Mouse (Mus musculus) intestine, embryonic 16.5 days (tissue): Measurements from ENCODE around the gene Krt4. TPM values are rescaled to one million over a fixed set of nuclear protein-coding genes. Genes with fewer than 3 reads are reported as not detected.

Source experiments
- ATAC-seq: fragments of 200-750 bp; cut with Nextera tagmentation; 2 replicates; pipeline ENCODE4 v1.8.0; 2017; ENCODE audit warnings: moderate TSS enrichment, moderate library complexity
- H3K27ac ChIP-seq: fragments of 300-500 bp; sonication (generic); 2 replicates; pipeline ENCODE4 v1.5.1; 2014; ENCODE audit warnings: mild to moderate bottlenecking, low read length
- H3K27me3 ChIP-seq: fragments of 300-500 bp; sonication (generic); replicated peaks from 2 replicates; pipeline ENCODE4 v1.6.1; 2014; ENCODE audit warnings: low read length, control low read depth, mixed read lengths; ENCODE audit not compliant: control insufficient read depth, insufficient read depth
- H3K36me3 ChIP-seq: fragments of 300-500 bp; sonication (generic); 2 replicates; pipeline ENCODE4 v1.6.1; 2014; ENCODE audit warnings: low read length, control low read depth; ENCODE audit not compliant: control insufficient read depth, insufficient read depth
- H3K4me1 ChIP-seq: fragments of 300-500 bp; sonication (generic); 2 replicates; pipeline ENCODE4 v1.6.1; 2014; ENCODE audit warnings: low read length, control low read depth, mixed read lengths; ENCODE audit not compliant: control insufficient read depth, insufficient read depth
- H3K4me2 ChIP-seq: fragments of 300-500 bp; sonication (generic); 2 replicates; pipeline ENCODE4 v1.6.1; 2014; ENCODE audit warnings: low read depth, low read length, control low read depth
- H3K4me3 ChIP-seq: fragments of 300-500 bp; sonication (generic); 2 replicates; pipeline ENCODE4 v1.5.1; 2014; ENCODE audit warnings: mild to moderate bottlenecking, low read length
- H3K9ac ChIP-seq: fragments of 300-500 bp; sonication (generic); 2 replicates; pipeline ENCODE4 v1.6.1; 2014; ENCODE audit warnings: low read depth, low read length
- H3K9me3 ChIP-seq: fragments of 300-500 bp; sonication (generic); 2 replicates; pipeline ENCODE4 v1.6.1; 2016; ENCODE audit warnings: low read length, control low read depth; ENCODE audit not compliant: control insufficient read depth
- WGBS: fragments of 180-500 bp; shearing (Covaris S2); extraction: QIAGEN DNeasy Blood & Tissue Kit; methylation state at CpG from one replicate; pipeline ENCODE4 v1.1.7; 2014; 5-methylcytosine and 5-hydroxymethylcytosine counted together
- polyA plus RNA-seq: library from polyadenylated mRNA; unstranded; fragments of >200 nt; fragmentation: Nextera tagmentation; extraction: Ambion mirVana; gene quantifications from 2 replicates; pipeline ENCODE4 v1.2.1, GENCODE M21; 2015

Gene Krt4
- polyA plus RNA-seq, 1 experiment from 2014 or later = 1.0 TPM

GRCm38 (mm10) chr15:101904849-101905248 is 19.7 kb downstream of the Krt4 start:
- Histone ChIP-seq H3K4me2 (no peak overlapping the region), H3K9ac (no peak overlapping the region), H3K27me3 (no peaks in the 10 kb centered on the region), H3K27ac (no peak overlapping the region), H3K4me1 (no peaks in the 10 kb centered on the region), H3K36me3 (no peaks in the 10 kb centered on the region), H3K4me3 (no peak overlapping the region), H3K9me3 (no peaks in the 10 kb centered on the region)
- WGBS = 82% methylated on average over 5 of the region's 5 CpGs
- no peak for ATAC-seq

- no peaks in the 10 kb centered on the region for H3K27me3 ChIP-seq
- H3K4me3 ChIP-seq = no peak overlapping the region
- H3K27ac ChIP-seq = no peak overlapping the region
- WGBS = 48% methylated on average over 12 of the region's 12 CpGs
- no peak for ATAC-seq
- H3K4me2 ChIP-seq = no peak overlapping the region
- H3K9ac ChIP-seq = no peak overlapping the region
- no peaks in the 10 kb centered on the region for H3K36me3 ChIP-seq
- H3K9me3 ChIP-seq = no peaks in the 10 kb centered on the region
- no peaks in the 10 kb centered on the region for H3K4me1 ChIP-seq
These were observed 22.1 kb downstream of the Krt4 start for GRCm38 (mm10) chr15:101902171-101903149.

- H3K4me2 ChIP-seq = no peak overlapping the region
- H3K36me3 ChIP-seq = no peaks in the 10 kb centered on the region
- 91% methylated on average over 4 of the region's 4 CpGs for WGBS
- H3K4me3 ChIP-seq = no peak overlapping the region
- no peak for ATAC-seq
- no peaks in the 10 kb centered on the region for H3K9me3 ChIP-seq
- no peak overlapping the region for H3K9ac ChIP-seq
- no peaks in the 10 kb centered on the region for H3K27me3 ChIP-seq
- H3K4me1 ChIP-seq = no peaks in the 10 kb centered on the region
- no peak overlapping the region for H3K27ac ChIP-seq
These were observed 29.3 kb downstream of the Krt4 start for GRCm38 (mm10) chr15:101895216-101895615.

GRCm38 (mm10) chr15:101892820-101893219 is 31.7 kb downstream of the Krt4 start, which contains the start of gene Krt76:
Gene Krt76 (minus strand): TSS chr15:101892920.
- Histone ChIP-seq H3K27ac (no peak within 1 kb of the TSS), H3K4me1 (no peaks in the 10 kb centered on the region), H3K4me3 (no peak within 1 kb of the TSS), H3K27me3 (no peaks in the 10 kb centered on the region), H3K4me2 (no peak within 1 kb of the TSS), H3K9me3 (no peaks in the 10 kb centered on the region), H3K36me3 (no peaks in the 10 kb centered on the region), H3K9ac (no peak within 1 kb of the TSS)
- WGBS = 65% methylated on average over 4 of the region's 4 CpGs
- no peak for ATAC-seq

GRCm38 (mm10) chr15:101879776-101880175 is 44.8 kb downstream of the Krt4 start:
- H3K36me3 ChIP-seq = no peaks in the 10 kb centered on the region
- no peak overlapping the region for H3K27ac ChIP-seq
- H3K4me3 ChIP-seq = no peak overlapping the region
- WGBS = 30% methylated on average over 11 of the region's 11 CpGs
- no peak for ATAC-seq
- H3K27me3 ChIP-seq = peaks cover 6% of the 10 kb centered on the region
- H3K4me2 ChIP-seq = no peak overlapping the region
- H3K4me1 ChIP-seq = no peaks in the 10 kb centered on the region
- H3K9me3 ChIP-seq = no peaks in the 10 kb centered on the region
- no peak overlapping the region for H3K9ac ChIP-seq

GRCm38 (mm10) chr15:101878041-101878440 is 46.5 kb downstream of the Krt4 start:
- no peak for ATAC-seq
- Histone ChIP-seq H3K4me3 (no peak overlapping the region), H3K27ac (no peak overlapping the region), H3K36me3 (no peaks in the 10 kb centered on the region), H3K27me3 (peaks cover 9% of the 10 kb centered on the region), H3K4me1 (no peaks in the 10 kb centered on the region), H3K9ac (no peak overlapping the region), H3K4me2 (no peak overlapping the region), H3K9me3 (no peaks in the 10 kb centered on the region)
- WGBS = 62% methylated on average over 2 of the region's 2 CpGs

GRCm38 (mm10) chr15:101874383-101874782 is 50.2 kb downstream of the Krt4 start:
- no peak overlapping the region for H3K4me2 ChIP-seq
- peaks cover 17% of the 10 kb centered on the region for H3K27me3 ChIP-seq
- H3K9me3 ChIP-seq = no peaks in the 10 kb centered on the region
- no peaks in the 10 kb centered on the region for H3K4me1 ChIP-seq
- no peaks in the 10 kb centered on the region for H3K36me3 ChIP-seq
- no peak overlapping the region for H3K27ac ChIP-seq
- 70% methylated on average over 1 of the region's 1 CpGs for WGBS
- no peak for ATAC-seq
- no peak overlapping the region for H3K9ac ChIP-seq
- no peak overlapping the region for H3K4me3 ChIP-seq

GRCm38 (mm10) chr15:101873231-101873630 is 51.3 kb downstream of the Krt4 start:
- Histone ChIP-seq H3K4me3 (no peak overlapping the region), H3K36me3 (no peaks in the 10 kb centered on the region), H3K9ac (no peak overlapping the region), H3K4me2 (no peak overlapping the region), H3K27me3 (peaks cover 19% of the 10 kb centered on the region), H3K9me3 (no peaks in the 10 kb centered on the region), H3K27ac (no peak overlapping the region), H3K4me1 (no peaks in the 10 kb centered on the region)
- WGBS = 73% methylated on average over 4 of the region's 4 CpGs
- ATAC-seq = no peak

- 30% methylated on average over 6 of the region's 6 CpGs for WGBS
- Histone ChIP-seq H3K4me1 (no peaks in the 10 kb centered on the region), H3K36me3 (no peaks in the 10 kb centered on the region), H3K9me3 (no peaks in the 10 kb centered on the region), H3K4me2 (no peak within 1 kb of the TSS), H3K9ac (no peak within 1 kb of the TSS), H3K27me3 (peaks cover 17% of the 10 kb centered on the region; the same call in 1 of the 2 replicates), H3K4me3 (no peak within 1 kb of the TSS), H3K27ac (no peak within 1 kb of the TSS)
- ATAC-seq = no peak
These were observed 55.1 kb downstream of the Krt4 start, which contains the start of gene Krt77 for GRCm38 (mm10) chr15:101869431-101869830. Gene Krt77 (minus strand): TSS chr15:101869705.
